Mouse (Mus musculus) heart, adult 18-20 months (tissue): Measurements from ENCODE around the gene C530008M17Rik. TPM values are rescaled to one million over a fixed set of nuclear protein-coding genes. Genes with fewer than 3 reads are reported as not detected.

Experiments
- DNase-seq, 2 experiments: peaks; one replicate each; pipeline ENCODE4 v3.0.0; 2021 to 2022; ENCODE audit warnings: mixed read lengths in 1 of 2
- total RNA-seq, 2 experiments: library from RNA; stranded (reverse); gene quantifications; 2 replicates each; pipeline ENCODE4 v1.2.3; 2021

The C530008M17Rik gene
- total RNA-seq, 2 experiments from 2014 or later, result 1.8 TPM

DNA sequence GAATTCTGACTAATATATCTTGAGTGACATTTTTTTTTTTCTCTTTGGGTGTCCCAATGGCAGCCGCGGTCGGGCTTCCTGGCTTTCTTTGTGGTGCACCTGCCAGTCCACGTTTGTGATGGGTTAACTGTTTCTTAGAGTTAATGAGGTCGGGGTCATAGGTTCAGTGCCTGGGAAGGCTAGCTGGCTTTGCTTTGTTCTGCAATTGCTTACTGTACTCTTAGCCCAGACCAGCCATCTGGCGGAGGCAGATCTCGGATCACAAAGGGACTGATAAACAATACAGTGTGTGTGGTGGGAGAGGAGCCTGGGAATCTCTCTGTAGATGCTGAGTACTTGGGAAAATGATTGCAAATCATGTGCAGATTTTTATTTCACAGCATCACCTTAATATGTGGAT is 9.1 kb downstream of the C530008M17Rik start:
- no peak for DNase-seq

DNA sequence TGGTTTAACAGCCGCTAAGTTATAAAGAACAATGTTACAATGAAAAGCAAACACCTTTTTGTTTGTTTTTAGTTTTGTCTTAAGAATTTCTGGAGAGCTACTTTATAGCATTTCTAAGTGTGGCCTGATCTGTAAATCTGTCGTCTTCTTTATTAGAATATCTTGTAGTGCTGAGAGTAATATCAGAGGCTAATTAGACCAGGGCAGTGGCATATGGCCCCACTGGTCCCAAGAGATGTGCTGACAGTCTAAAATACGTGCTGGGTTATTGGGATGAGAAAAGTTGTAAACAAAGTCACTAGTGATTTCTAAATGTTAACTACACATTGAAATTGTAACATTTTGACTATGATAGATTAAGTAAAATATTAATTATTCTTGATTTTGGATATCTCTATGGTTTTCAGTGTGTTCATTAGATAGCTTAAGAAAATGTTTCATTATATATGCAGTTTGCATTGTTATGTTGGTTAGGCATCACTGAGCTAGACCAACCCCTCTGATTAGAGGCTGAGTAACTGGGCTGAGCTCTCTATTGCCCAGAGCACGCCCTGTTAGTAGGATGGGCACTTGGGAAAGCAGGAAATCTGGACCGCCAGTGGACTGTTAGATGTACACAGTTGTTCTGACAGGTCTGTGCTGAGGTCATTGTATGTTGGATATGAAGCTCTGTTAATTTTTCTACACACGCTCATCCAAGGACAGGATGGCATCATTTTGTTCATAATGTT is 9.9 kb downstream of the C530008M17Rik start:
- no peak for DNase-seq

DNA sequence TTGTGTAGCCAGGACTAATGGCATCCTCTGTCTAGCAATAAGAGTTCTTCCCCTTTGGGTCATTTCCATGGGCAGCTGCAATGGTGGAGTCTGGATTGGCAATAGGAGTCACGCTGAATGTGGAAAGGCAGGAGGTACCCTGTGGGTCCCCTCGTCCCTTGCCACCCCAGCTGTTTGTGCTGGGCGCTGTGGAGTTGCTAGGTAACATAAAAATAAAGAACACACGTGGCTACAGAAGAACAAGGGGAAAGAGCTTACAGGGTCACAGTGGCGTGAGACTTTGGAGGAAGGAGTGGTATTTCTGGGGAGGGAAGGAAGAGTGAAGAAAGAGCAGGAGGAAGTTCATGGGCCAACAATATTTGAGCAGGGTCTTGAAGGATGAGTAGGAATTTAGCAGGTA is 11.8 kb downstream of the C530008M17Rik start:
- no peak for DNase-seq

DNA sequence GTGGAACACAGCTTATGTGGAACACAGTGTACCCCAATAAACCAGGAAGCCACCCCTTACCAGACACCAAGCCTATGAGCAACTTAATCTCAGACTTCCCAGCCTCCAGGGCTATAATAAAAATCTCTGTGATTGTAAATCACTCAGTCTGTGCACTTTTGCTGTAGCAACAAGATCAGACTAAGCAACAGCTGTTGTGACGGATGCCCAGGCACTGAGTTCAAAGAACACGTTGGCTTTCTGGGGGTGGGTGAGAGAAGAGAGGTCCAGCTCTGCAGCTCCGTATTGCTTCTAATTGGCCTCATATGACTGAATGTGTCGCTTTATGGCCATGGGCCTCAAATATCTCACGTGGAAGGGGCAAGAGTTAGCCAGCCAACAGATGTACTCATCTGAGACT is 12.2 kb downstream of the C530008M17Rik start:
- no peak for DNase-seq

DNA sequence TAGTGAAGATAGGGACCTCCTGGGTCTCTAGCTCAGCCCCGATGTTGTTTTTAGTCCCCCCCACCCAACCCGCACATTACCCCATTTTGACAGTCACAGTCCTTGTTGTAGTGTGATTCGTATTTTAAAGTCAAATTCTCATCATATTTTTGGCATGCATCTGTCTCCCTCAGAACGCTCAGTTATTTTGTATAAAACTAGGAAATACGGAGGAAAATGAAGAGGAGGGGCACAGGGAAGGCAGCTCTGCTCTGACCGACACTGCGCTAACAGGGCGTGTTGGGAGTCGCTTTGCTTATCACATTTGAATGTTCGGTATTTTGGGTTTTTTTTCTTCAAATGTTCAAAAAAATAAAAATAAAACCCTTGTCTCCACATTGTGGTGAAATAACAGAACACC is 13.9 kb downstream of the C530008M17Rik start:
- DNase-seq, result no peak

DNA sequence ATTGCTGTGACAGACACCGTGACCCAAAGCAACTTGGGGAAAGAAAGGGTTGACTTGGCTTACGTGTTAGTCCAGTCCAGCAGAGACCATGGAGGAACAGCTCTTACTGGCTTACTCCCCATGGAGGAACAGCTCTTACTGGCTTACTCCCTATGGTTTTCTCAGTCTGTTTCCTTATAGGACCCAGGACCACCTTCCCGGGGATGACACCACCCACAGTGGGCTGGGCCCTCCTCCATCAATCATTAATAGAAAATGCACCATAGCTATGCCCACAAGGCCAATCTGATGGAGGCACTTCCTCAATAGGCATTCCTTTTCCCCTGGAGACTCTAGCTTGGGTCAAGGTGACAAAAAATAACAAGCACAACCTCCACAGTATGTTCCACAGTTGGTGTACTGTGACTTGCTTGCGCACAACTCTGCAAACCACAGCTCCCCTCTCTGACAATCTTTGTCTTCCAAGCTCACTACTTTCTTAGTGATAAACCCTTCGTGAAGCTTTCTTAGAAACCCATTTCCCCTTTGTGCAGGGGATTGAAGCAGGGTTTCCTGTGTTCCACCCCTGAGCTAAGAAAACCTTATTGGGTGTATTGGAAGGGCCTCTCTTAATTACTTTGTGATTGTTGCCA is 17.8 kb downstream of the C530008M17Rik start:
- no peak for DNase-seq

DNA sequence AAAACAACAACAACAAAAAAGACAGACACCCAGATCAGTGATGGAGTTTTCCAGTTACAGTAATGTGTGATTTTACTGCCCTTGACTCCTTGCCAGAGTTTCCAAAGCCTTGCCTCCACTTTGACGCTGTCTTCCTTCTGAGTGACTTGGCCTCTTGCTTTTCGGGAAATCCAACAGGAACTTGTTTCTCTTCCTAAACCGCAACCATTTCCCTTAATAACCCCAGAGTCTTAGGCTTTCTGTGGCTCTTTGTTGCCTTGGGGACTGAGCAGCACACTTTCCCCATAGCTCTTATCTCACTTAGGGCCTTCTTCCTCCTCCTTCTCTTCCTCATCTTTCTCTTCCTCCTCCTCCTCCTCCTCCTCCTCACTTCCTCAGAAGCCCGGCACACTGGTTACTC is 19.1 kb downstream of the C530008M17Rik start:
- no peak for DNase-seq

DNA sequence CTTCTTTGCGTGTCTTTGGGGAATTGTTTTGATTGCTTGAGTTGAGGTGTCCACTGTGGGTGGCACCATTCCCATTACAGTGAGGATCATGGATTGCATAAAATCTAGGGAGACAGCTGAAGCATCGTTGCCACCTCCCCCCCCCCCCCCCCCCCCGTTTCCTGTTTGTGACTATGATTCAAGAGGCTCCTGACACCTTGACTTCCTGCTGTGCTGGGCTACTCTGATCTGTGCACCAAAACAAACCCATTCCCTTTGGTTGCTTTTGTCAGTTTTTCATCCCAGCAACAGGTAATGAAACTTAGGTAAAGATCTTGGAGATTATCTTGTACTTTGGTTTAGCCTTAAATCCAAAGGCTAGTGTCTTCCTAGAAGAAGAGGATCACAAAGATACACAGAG is 24.6 kb downstream of the C530008M17Rik start:
- no peak for DNase-seq

DNA sequence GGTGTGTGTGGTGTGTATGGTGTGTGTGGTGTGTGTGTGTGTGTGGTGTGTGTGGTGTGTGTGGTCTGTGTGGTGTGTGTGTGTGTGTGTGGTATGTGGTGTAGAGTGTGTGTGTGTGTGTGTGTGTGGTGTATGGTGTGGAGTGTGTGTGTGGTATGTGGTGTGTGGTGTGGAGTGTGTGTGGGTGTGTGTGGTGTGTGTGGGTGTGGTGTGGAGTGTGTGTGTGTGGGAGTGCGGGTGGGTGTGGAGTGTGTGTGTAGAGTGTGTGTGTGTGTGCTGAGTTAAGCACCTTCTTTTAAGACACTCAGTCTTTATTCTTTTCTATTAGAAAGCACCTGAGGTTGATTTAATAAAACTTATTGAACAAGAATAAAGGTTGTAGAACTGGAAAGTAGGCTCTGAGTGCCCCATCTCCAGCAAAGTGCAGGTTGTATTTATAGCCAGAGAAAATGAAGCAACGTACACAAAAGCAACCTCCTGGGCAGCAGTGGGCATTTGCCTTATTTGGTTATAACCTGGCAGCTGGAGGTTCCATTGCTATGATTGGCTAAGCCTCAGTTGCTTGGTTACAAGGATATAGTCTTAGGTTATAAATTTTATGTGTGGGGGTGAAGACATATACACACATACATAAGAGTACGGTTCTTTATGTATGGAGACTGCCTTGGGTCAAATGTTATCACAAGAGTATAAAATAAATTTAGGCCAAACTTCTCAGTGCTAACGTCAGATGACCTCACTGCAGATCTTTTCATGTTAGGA is 25.8 kb downstream of the C530008M17Rik start:
- DNase-seq, result no peak

DNA sequence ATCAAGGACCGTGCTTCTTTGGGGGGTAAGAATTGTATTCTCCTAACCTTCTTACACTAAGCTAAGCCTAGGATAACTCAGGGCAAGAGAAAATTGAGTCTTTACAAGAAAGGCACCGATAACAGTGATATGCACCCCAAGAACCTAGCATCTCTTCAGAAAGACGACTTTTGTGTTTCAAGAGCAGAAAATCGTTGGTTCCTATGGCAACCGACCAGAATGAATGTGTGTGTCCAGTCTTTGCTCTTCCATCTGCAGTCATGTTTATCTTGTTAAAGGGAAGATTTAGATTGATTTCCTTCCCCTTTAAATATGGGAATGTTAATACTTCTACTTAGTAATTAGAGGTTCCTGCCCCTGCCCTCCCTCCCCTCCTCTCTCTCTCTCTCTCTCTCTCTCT is 27.1 kb downstream of the C530008M17Rik start:
- DNase-seq, result no peak

DNA sequence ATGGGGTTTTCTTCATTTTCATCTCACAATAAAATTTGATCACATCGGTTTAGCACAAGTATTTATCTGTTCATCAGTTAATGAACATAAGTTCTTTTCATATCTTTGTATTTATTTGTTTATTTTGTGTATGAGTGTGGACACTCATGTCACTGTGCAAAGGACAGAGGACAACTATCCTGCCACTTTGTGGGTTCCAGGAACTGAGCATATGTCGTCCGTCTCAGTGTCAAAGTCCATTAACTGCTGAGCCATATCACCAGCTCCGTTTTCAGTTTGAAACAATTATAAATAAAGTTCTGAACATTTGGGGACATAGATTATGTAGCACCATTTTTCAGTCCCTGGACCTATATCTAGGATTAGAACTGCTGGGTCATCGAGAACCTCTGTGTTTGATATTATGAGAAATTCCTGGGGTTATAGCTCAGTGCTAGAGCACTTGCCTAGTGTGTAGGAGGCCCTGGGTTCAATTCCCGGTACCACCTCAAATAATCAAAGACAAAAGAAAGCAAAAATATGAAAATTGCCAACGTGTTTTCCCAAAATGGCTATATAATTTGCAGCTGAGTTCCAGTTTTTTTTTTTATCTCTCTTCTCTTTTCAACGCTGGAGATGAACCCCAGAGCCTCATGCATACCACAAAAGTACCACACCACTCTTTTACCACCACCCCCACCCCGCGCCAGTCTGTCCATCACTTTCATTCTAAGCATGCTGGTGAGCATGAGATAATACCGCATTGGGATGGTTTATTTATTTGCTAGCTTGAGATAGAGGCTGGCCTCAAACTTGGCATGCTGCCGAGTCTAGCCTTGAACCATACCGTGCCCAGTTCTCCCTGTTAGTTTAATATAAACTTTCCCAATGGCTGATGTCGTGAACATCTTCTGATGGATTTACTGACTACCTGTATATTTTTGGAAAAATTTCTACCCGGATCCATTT is 28.6 kb downstream of the C530008M17Rik start:
- DNase-seq, result no peak

DNA sequence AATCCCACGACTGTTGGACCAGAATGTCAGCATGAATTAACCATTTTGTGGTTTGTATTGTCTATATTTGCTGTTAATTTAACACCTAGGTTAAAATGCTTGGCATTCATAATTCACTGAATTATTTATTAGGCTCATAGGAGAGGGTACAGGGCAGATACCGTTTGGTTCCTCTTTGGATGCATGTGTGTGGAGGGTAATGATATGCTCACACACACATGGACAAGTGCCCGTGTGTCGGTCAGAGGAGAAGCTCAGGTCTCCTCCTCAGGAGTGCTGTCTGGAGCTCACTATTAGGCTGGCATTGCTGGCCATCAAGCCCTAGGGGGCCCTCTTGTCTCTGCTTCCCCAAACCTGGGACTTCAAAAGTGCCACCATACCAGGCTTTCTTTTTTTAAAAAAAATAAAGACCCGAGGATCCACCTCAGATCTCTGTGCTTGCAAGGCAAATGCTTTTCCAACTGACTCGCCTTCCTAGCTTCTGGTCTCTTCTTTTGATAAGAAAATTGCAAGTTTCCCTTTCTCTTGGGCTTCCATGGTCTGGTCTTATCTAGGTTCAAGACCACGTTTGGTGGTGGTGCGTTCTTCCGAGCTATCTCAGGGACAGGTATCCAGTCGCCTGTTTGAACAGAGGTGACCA is 31.8 kb downstream of the C530008M17Rik start:
- no peak for DNase-seq

DNA sequence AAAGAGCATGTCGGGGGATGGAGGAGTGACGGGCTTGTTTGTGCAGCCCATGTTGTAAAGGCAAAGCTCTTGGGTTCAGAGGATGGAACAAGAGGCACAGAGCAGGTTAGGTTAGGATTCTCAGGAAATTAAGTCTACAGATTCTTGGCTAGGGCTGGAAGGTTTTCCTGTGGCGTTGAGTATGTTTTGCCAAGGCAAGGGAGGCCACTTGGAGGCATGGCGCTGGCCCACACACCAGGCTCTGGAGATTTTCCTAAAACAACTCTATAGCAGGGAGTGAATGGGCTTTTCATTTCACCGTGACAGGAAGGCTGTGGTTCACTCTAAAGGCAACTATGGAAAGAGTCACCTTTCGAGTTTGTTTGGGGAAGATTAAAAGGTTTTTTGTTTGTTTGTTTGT is 32.3 kb downstream of the C530008M17Rik start:
- DNase-seq, result no peak

DNA sequence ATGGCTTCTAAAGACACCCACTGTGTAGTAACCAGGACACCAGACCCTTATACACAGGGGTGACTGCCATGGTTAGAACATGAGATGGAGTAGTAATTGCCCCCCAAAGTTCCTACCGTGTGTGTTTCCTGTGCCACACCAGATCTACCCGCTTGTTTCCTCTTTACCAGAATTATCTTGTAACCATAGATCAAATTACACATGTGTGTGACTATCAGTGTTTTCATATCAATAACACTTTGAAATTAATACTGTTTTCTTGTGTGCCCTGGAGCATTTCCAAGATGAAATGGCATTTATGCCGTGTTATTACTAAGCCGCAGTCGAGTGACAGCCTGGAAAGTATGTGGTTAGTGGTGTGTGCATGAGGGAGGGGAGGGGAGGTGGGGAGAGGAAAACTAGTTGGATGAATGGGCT is 33.9 kb downstream of the C530008M17Rik start:
- DNase-seq, result no peak

DNA sequence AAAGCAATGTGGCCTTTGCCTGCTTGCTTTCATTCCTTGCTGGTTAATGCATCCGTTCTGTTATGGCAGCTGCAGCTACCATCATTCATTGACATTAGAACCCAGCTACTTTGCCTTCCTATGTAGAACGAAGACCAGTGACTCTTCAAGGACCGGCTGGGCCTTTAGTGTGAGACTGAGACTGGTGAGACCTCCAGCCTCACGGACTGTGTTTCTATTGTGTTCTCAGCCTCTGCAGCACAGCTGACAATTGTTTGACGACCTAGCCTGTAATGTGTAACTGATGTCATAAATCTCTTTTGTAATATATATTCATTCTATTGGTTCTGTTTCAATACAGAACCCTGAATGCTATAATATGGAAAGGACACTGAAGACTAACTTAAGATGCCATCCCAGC is 34.9 kb downstream of the C530008M17Rik start:
- DNase-seq, result no peak

DNA sequence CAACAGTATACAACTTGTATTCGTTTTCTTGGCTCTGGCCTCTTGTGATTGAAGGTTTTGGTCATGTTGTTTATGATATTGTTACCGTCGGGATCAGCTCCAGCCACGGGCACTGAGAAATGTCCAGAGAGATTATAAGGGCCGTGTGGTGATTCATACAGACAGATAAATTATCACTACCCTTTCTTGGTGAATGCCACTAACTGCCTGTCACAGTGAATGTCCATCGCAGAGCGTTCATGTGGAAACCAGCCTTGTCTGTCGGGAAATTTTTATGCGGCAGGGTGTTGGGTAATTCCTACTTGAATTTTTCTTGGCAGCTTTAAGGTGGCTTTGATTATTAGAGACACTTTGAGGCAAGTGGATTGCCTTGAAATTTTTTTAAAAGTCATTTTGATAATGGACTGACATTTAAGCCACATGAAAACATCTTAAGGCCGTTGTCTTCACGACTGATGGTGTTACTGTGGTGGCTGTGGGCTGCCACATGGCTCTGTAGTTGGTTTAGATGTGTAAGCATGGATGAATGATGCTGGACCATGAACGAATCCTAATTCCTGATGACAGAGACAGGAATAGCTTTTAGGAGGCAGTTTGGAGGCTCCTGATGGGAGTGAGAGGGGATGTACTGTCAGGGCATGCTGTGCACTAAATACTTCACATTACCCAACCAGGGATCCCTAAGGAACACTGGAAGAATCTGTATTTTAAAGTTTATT is 35.6 kb downstream of the C530008M17Rik start:
- DNase-seq, result no peak

DNA sequence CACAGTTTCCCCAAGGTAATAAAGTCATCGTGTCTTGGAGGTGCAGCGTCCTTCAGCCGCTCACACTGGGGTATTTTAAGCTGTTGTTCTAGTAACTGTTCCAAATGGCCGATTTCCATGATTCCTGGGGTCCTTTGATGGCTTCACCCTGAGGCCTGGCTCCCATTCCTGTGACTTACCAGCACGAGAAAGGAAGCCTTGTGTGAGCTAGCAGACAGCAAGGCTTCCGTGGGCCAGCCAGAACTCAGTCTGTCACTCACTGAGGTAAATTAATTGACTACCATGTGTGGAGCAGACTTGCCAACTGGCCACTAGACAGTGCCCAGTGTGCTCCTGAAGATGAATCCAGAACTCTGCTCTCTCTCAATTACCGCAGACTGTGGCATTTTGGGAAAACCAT is 41.2 kb downstream of the C530008M17Rik start:
- no peak for DNase-seq

DNA sequence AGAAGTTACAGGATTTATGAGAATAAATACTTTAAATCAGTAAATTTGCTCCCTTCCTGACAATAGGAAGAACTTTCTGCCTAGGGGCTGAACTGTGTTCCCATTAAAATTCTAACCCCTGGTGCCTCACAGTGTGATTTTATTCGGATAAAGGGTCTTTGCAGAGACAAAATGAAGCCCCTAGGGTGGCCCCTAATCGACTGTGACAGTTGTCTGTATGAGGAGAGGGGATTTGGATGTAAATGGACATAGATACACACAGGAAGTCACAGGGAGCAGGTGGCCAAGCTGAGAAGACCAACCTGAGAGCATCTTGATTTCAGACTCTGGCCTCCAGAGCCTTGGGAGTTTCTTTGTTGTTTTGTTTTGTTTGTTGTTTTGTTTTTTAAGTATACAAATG is 41.9 kb downstream of the C530008M17Rik start:
- no peak for DNase-seq

DNA sequence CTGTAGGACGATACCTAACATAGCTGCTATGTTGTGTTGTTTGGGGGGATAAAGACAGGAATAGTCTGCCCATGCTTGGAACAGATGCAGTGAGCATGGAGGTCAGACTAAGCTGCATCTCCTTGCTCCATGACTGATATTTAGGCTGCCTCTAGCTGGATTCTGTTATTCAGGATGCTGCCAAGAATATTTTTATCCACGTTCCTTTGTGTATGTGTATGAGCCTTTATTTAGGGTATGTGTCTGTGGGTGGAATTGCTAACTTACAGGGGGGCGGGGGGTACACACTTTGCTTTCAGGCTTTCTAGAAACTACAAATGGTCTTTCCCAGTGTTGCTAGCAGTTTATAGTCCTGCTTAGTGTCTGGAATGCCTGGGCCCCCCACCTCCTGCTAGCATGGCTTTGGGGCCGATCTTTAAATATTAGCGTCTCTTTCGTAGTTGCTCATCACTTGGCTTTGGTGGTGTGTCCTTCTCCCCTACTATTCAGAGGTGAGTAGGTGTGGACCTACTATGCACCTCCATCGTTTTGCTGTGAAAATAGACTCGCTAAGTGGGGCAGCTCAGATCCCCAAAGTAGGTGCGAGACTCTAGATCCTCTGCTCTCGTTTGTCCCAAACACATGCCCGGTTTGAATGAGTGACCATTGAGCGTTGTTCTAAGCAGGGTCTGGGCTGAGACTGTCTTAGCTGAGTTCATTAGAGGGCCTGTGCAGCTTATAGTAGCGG is 45.0 kb downstream of the C530008M17Rik start:
- DNase-seq, result peak; percentile 2 to 3

DNA sequence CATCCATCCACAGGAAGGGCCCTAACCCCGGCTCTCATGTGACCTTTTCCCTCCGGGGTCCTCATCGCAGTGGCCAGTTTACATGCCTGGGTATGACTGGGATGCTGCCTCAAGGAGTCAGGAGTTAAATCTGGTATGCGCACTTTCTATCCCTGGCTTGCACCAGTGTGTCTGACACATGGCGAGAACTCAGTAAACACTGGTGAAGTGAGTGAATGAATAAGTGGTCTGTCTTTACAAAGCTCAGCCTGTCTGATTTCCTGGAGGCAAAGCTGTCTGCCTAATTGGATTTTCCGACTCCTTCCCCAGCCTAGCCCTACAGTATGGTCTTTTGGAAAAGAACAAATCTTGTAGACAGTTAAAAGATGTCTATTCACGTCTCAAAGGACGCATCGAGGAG is 45.8 kb downstream of the C530008M17Rik start:
- no peak for DNase-seq
